Mouse (Mus musculus) brain, embryonic 14.5 days (tissue): Measurements from ENCODE around the gene Clec16a.

ENCODE experiments used
- CTCF ChIP-seq: fragments of 200-500 bp; IDR thresholded peaks from 2 replicates; pipeline ENCODE4 v1.5.1; 2012; ENCODE audit warnings: inconsistent platforms, mild to moderate bottlenecking, moderate library complexity, borderline replicate concordance; ENCODE audit not compliant: insufficient read depth, insufficient read length; ENCODE audit errors: extremely low read depth
- POLR2A ChIP-seq: fragments of 200-500 bp; IDR thresholded peaks from 2 replicates; pipeline ENCODE4 v1.6.1; 2012; ENCODE audit warnings: mild to moderate bottlenecking, inconsistent platforms, borderline replicate concordance; ENCODE audit not compliant: poor library complexity, insufficient read depth, insufficient read length, severe bottlenecking; ENCODE audit errors: extremely low read depth

DNA sequence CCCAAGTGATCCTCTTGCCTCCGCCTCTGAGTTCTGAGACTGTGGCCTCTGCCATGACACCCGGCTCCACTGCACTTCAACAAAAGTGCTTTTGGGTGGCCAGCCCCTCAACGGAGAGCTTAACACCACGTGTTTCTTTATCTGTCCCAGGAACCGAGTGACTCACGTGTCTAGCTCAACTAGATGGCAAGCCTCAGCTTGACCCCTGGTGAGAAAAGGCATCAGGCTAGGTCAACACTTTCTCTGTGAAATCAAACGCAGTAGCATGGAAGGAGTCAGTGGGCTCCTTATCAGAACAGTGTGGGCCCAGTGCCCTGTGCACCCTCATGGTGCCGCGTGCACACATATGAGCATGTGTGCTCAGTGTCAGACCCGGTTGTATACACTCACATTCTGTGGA is 191.2 kb downstream of the Clec16a start:
- TF ChIP-seq CTCF (no peak), POLR2A (no peak)
